Mouse (Mus musculus) small intestine, adult 2 months (tissue): ENCODE measurements around the gene Dclk2. TPM values are rescaled to one million over a fixed set of nuclear protein-coding genes. Genes with fewer than 3 reads are reported as not detected.

ENCODE experiments used
- H3K27ac ChIP-seq: fragments of 200-500 bp; 2 replicates; pipeline ENCODE4 v1.5.1; 2012; ENCODE audit warnings: low read depth, low read length, control low read depth, inconsistent platforms; ENCODE audit not compliant: insufficient read depth
- H3K27me3 ChIP-seq: fragments of 200-500 bp; 2 replicates; pipeline ENCODE4 v1.6.1; 2012; ENCODE audit warnings: mild to moderate bottlenecking, moderate library complexity, low read length, inconsistent platforms; ENCODE audit not compliant: control insufficient read depth, insufficient read depth
- H3K36me3 ChIP-seq: fragments of 200-500 bp; 2 replicates; pipeline ENCODE4 v1.6.1; 2012; ENCODE audit warnings: mild to moderate bottlenecking, low read length, control low read depth, inconsistent platforms; ENCODE audit not compliant: control insufficient read depth, insufficient read depth
- H3K4me1 ChIP-seq: fragments of 200-500 bp; 2 replicates; pipeline ENCODE4 v1.6.1; 2012; ENCODE audit warnings: low read length, inconsistent platforms, mixed read lengths; ENCODE audit not compliant: control insufficient read depth, insufficient read depth, insufficient read length
- H3K4me3 ChIP-seq: fragments of 200-500 bp; 2 replicates; pipeline ENCODE4 v1.5.1; 2012; ENCODE audit warnings: low read depth, mild to moderate bottlenecking, control low read depth, inconsistent platforms, low read length, moderate library complexity
- CTCF ChIP-seq: fragments of 200-500 bp; IDR thresholded peaks from 2 replicates; pipeline ENCODE4 v1.5.1; 2012; ENCODE audit warnings: low read depth, mild to moderate bottlenecking, control low read depth, inconsistent platforms, low read length, moderate library complexity, mixed read lengths; ENCODE audit not compliant: insufficient replicate concordance, insufficient read length; ENCODE audit errors: extremely low read depth
- POLR2A ChIP-seq: fragments of 200-500 bp; IDR thresholded peaks from 2 replicates; pipeline ENCODE4 v1.6.1; 2012; ENCODE audit warnings: low read depth, mild to moderate bottlenecking, control low read depth, inconsistent platforms, low read length, moderate library complexity
- WGBS: fragments of 180-500 bp; shearing (Covaris S2); methylation state at CpG from one replicate; pipeline ENCODE4 v1.1.7; 2018; 5-methylcytosine and 5-hydroxymethylcytosine counted together
- polyA plus RNA-seq: library from polyadenylated mRNA; depleted of rRNA; stranded (reverse); fragments of >200 nt; gene quantifications from 2 replicates; pipeline ENCODE4 v1.2.3, GENCODE M21; 2012

The Dclk2 gene
- polyA plus RNA-seq, 1 experiment, result 2.4 TPM

DNA sequence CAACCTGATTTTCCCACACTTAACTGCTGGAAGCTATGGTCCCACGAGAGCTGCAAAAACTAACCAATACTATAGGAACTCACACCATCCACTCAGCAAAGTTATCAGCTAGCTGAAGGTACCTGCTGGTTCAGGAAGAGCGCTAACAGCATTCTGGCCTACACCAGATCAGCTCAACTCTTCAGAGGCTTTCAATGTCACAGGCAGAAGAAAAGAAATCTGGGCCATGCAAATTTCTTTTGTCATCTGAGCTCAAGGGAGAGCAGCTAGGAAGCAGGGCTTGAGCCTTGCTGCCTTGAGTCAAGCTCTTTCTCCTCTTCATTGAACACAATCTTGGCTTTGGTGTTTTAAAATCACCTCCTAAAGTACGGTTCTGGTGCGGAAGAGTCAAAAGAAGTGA, 4.0 kb downstream of the Dclk2 start:
- H3K27ac ChIP-seq, result no peak overlapping the region
- no peak overlapping the region for H3K4me3 ChIP-seq
- no peaks in the 10 kb centered on the region; the same call in 1 of the 2 replicates for H3K4me1 ChIP-seq
- TF ChIP-seq CTCF (no peak), POLR2A (no peak)
- no peaks in the 10 kb centered on the region for H3K36me3 ChIP-seq
- no peaks in the 10 kb centered on the region; the same call in 1 of the 2 replicates for H3K27me3 ChIP-seq
- WGBS, result 93% methylated on average over 4 of the region's 4 CpGs

DNA sequence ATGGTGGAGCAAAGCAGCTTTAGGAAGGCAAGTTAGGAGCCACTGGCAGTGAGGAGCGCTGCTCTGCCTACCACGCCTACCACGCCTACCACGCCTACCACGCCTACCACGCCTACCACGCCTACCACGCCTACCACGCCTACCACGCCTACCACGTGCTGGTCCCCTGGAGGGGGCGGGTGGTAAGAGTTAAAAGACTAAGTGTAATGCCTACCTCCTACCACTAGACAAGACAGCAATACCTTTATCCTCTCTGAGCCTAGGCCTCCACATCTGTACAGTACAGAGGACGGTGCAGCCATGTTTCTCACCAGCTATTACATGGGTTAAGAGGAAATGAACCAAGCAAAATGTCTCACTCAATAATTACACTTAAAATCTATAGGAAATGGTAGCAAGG, 5.4 kb downstream of the Dclk2 start:
- TF ChIP-seq POLR2A (no peak), CTCF (no peak)
- Histone ChIP-seq H3K27me3 (no peaks in the 10 kb centered on the region; the same call in 1 of the 2 replicates), H3K4me1 (no peaks in the 10 kb centered on the region; the same call in 1 of the 2 replicates), H3K36me3 (no peaks in the 10 kb centered on the region), H3K4me3 (no peak overlapping the region), H3K27ac (no peak overlapping the region)
- 50% methylated on average over 13 of the region's 13 CpGs for WGBS

DNA sequence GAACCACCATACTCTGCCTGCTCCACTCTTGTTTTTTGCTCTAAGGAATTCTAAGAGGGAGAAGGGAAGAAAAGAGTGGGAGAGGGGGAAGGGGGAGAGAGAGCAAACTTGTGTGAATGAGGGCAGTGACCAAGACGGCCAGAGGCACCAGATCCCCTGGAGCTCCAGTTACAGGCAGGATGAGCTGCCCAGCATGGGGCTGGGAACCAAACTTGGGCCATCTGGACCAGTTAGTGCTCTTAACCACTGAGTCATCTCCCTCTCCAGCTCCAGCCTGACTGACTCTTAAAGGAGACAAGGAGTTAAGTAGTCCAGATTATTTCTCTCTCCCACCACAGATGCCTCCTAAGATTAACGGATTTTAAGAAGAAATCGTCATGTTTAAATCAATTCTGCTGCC, 6.3 kb downstream of the Dclk2 start:
- TF ChIP-seq POLR2A, result no peak
- TF ChIP-seq CTCF, result no peak
- H3K4me3 ChIP-seq, result no peak overlapping the region
- H3K27me3 ChIP-seq, result no peaks in the 10 kb centered on the region; the same call in 1 of the 2 replicates
- no peaks in the 10 kb centered on the region for H3K4me1 ChIP-seq
- WGBS, result 82% methylated on average over 3 of the region's 3 CpGs
- no peak overlapping the region for H3K27ac ChIP-seq
- no peaks in the 10 kb centered on the region for H3K36me3 ChIP-seq

DNA sequence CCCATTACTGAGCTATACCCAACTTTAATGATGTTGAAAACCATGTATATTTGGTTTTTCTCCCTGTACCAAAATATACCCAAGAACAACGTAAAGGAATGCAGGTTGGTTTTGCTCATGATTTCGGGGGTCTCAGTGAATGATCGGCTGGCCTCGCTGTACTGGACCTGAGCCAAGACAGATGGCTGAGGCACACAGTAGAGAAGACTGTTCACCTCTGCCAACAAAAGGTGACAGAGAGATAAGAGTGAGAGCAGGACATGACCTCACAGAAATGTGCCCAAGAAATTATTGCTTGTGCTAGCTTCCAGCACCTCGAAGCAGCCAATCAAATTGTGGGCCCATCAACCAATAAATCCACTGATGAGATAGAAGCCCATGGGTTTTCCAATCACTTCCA, 22.3 kb downstream of the Dclk2 start:
- Histone ChIP-seq H3K4me3 (no peak overlapping the region), H3K36me3 (no peaks in the 10 kb centered on the region), H3K27me3 (no peaks in the 10 kb centered on the region), H3K4me1 (no peaks in the 10 kb centered on the region), H3K27ac (no peak overlapping the region)
- TF ChIP-seq CTCF, result no peak
- TF ChIP-seq POLR2A, result no peak
- 88% methylated on average over 5 of the region's 5 CpGs for WGBS

DNA sequence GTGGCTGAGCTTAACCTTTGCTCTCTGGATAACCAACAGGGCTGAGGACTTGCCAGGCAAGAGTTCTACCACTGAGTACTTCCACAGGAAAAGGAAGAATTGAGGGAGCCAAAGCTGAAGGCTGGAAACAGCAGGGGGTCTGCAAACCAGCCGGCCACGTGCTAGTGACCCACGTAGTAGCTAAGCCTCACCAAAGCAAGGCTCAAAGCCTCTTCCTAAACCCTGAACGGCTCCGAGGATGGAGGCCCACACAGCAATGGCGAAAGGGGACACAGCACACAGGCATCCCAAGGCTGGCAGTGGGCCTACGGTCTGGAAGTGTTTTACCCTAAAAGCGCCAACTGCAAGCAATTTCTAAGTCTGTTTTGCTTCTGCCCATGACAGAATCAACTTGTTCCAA, 23.1 kb downstream of the Dclk2 start:
- WGBS, result 73% methylated on average over 8 of the region's 8 CpGs
- no peak for TF ChIP-seq CTCF
- H3K27ac ChIP-seq, result no peak overlapping the region

DNA sequence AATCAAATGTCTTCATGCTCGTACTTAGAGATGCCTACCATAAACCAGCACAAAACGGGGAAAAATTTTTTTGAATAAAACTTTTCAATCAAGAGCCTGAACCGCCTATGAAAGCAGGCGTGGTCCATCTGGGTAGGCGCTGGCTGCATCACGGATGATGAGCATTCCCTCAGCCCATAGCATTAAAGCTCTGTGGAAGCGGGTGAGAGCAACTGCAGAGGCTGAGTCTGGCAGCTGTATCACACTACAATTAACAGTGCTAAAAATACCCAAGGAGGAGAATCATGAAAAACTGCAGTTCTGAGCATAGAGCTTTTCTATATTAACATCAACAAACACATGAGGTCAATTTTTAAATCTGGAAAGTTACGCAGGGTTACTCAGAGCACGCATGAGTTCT, 23.6 kb downstream of the Dclk2 start:
- Histone ChIP-seq H3K4me3 (no peak overlapping the region), H3K4me1 (no peaks in the 10 kb centered on the region), H3K36me3 (no peaks in the 10 kb centered on the region), H3K27ac (no peak overlapping the region), H3K27me3 (no peaks in the 10 kb centered on the region)
- no peak for TF ChIP-seq CTCF
- WGBS, result 75% methylated on average over 9 of the region's 9 CpGs

More for the DNA sequence above, 23.1 kb downstream of the Dclk2 start:
- H3K4me1 ChIP-seq, result no peaks in the 10 kb centered on the region
- no peaks in the 10 kb centered on the region for H3K36me3 ChIP-seq
- no peak overlapping the region for H3K4me3 ChIP-seq
- H3K27me3 ChIP-seq, result no peaks in the 10 kb centered on the region

DNA sequence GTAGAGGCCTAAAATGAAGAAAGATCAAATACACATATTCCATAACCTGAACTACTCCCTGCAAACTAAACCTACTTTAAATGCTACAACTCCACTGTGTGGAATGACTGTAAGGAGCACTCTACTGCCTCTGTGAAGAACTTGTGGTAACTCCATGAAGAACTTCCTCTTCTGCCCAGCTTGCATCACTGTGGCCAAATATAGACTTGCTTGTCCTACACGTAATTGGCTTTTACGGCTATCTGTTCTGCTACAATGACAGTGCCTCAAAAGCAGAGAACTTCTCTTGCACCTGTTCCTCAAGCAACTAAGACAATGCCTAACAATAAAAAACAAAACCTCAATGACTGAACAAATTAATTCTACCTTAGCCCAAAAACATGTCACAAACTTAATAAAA, 26.2 kb downstream of the Dclk2 start:
- Histone ChIP-seq H3K27ac (no peak overlapping the region), H3K36me3 (no peaks in the 10 kb centered on the region)

DNA sequence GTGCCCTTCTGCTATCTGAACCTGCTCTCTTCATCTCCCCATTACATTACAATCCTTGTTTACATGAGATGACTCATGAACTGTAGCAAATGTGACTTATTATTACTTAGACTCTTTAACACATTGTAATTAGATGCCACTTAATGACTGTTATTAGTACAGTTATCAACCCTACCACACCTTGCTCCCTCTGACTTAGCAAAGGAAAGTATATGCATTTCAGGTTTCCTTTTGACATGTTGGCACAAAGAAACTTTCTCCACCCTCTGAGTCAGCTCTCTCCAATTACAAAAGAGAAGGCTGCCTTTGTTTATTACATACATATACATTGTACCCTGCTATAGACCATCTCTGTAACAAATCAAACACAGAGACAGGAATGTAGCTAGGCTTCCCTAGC, 33.1 kb downstream of the Dclk2 start:
- Histone ChIP-seq H3K36me3 (no peaks in the 10 kb centered on the region), H3K27me3 (no peaks in the 10 kb centered on the region), H3K4me1 (no peaks in the 10 kb centered on the region), H3K4me3 (no peak overlapping the region), H3K27ac (no peak overlapping the region)
- TF ChIP-seq POLR2A (no peak), CTCF (no peak)

More for the DNA sequence above, 26.2 kb downstream of the Dclk2 start:
- H3K4me1 ChIP-seq, result no peaks in the 10 kb centered on the region
- no peaks in the 10 kb centered on the region for H3K27me3 ChIP-seq
- H3K4me3 ChIP-seq, result no peak overlapping the region
- 71% methylated on average over 2 of the region's 2 CpGs for WGBS
- TF ChIP-seq POLR2A, result no peak
- no peak for TF ChIP-seq CTCF
